Comparison of ENCODE assay signal across 28 mouse cellular contexts in genomic region chr15:82198342-82198741, GRCm38 (mm10). TPM values are rescaled to one million over a fixed set of nuclear protein-coding genes. Genes with fewer than 3 reads are reported as not detected.
DNase-seq lines count a peak whose midpoint lies in the region; ATAC-seq lines count a peak whose summit lies in the region.
"Had no signal": no experiment of that assay in that cellular context is flagged by ENCODE, and none has a peak within 500 bp of the region (broad histone marks: within the 10 kb centered on the region; RNA-seq: fewer than 3 reads in every experiment).

No protein-coding gene starts in this region.

- DNase-seq in liver, embryonic 11.5 days (ENCODE audit: low spot score), result no peak
- no peak for DNase-seq in liver
- no peak for DNase-seq in right cerebral cortex, postnatal 10 days (ENCODE audit: low spot score in 2 of 2)
- DNase-seq in layer of hippocampus, adult 9-11 months, result no peak
- DNase-seq: adrenal gland, adult 2 months; adrenal gland, postnatal 14 days; B cell, adult 2 months; cerebellum, adult 11 months; cerebellum, adult 9-11 months; cerebellum, postnatal 36 days; gastrocnemius, postnatal 10 days; gastrocnemius, postnatal 36 days; heart, adult 11 months had no signal

- no peak overlapping the region for H3K4me3 ChIP-seq in liver, embryonic 11.5 days (ENCODE audit: low read depth, low read length)
- H3K4me3 ChIP-seq: forebrain, embryonic 10.5 days; forebrain, embryonic 13.5 days; hindbrain, embryonic 10.5 days; hindbrain, embryonic 13.5 days had no signal

- no peak overlapping the region for H3K9ac ChIP-seq in liver, embryonic 11.5 days (ENCODE audit: low read depth, low read length)
- H3K9ac ChIP-seq: forebrain, embryonic 13.5 days; hindbrain, embryonic 13.5 days had no signal

- no peak overlapping the region for H3K4me2 ChIP-seq in liver, embryonic 11.5 days
- H3K4me2 ChIP-seq: forebrain, embryonic 13.5 days; heart, embryonic 11.5 days; hindbrain, embryonic 13.5 days had no signal

- H3K27ac ChIP-seq in liver, embryonic 11.5 days (ENCODE audit: low read depth, low read length), result peak overlapping the region; percentile 36; the same call in 1 of the 2 replicates
- H3K27ac ChIP-seq: forebrain, embryonic 10.5 days; forebrain, embryonic 13.5 days; hindbrain, embryonic 10.5 days; hindbrain, embryonic 13.5 days had no signal

- peaks cover 57% of the 10 kb centered on the region for H3K36me3 ChIP-seq in liver, embryonic 11.5 days (ENCODE audit: control insufficient read depth, insufficient read depth, low read length)

- ATAC-seq in liver, embryonic 11.5 days (replicated peaks; ENCODE audit: low FRiP score), result no peak
- peak; percentile 64 for ATAC-seq in granulocyte monocyte progenitor cell, adult 5-6 weeks (replicated peaks; ENCODE audit: poor library complexity, severe bottlenecking)
- ATAC-seq in megakaryocyte progenitor cell, adult 5-6 weeks (replicated peaks; ENCODE audit: poor library complexity), result peak; percentile 62
- ATAC-seq: forebrain, embryonic 13.5 days; forebrain, embryonic 16.5 days; hindbrain, embryonic 16.5 days had no signal

- no peaks in the 10 kb centered on the region for H3K27me3 ChIP-seq in liver, embryonic 11.5 days (replicated peaks; ENCODE audit: control insufficient read depth, insufficient read depth, low read length)
- H3K27me3 ChIP-seq: forebrain, embryonic 13.5 days; hindbrain, embryonic 13.5 days had no signal

- H3K9me3 ChIP-seq in liver, embryonic 11.5 days (ENCODE audit: control insufficient read depth, low read length), result no peaks in the 10 kb centered on the region
- H3K9me3 ChIP-seq: forebrain, embryonic 10.5 days; forebrain, embryonic 13.5 days; hindbrain, embryonic 10.5 days; hindbrain, embryonic 13.5 days had no signal

- no peaks in the 10 kb centered on the region for H3K4me1 ChIP-seq in liver, embryonic 11.5 days (replicated peaks; ENCODE audit: control insufficient read depth, insufficient read depth, low read length)
- H3K4me1 ChIP-seq: forebrain, embryonic 13.5 days; hindbrain, embryonic 13.5 days had no signal

- WGBS in liver, embryonic 11.5 days, result 69% methylated on average over 7 of the region's 7 CpGs

RNA-seq across cellular contexts. Expression of gene Shisa8, which starts 14.3 kb away (rescaled TPM):
- polyA plus RNA-seq in liver, embryonic 11.5 days (2014; fragmentation: Nextera tagmentation; extraction: Ambion mirVana), result 0.12 and 0.73 TPM in 2 replicates
- not detected in 2 replicates for total RNA-seq in granulocyte monocyte progenitor cell, adult 5-6 weeks (2014; fragmentation: Nextera tagmentation)
- not detected in 2 replicates for total RNA-seq in granulocyte monocyte progenitor cell, adult 5-6 weeks (2017)
- total RNA-seq in megakaryocyte progenitor cell, adult 5-6 weeks (2015), result 0.10 and 0.12 TPM in 2 replicates
- total RNA-seq in megakaryocyte progenitor cell, adult 5-6 weeks (2017), result 0.27 and 3.2 TPM in 2 replicates
- total RNA-seq: gastrocnemius, adult 18-20 months; gastrocnemius, postnatal 10 days; gastrocnemius, postnatal 36 days; MEL had no signal

RNA-seq across cellular contexts. Expression of gene Tnfrsf13c, which starts 25.8 kb away (rescaled TPM):
- 0.16 and 0.56 TPM in 2 replicates for polyA plus RNA-seq in liver, embryonic 11.5 days (2014; fragmentation: Nextera tagmentation; extraction: Ambion mirVana)
- total RNA-seq in granulocyte monocyte progenitor cell, adult 5-6 weeks (2014; fragmentation: Nextera tagmentation), result 0.49 TPM in 1 of 2 replicates, not detected in the other
- 0.46 TPM in 1 of 2 replicates, not detected in the other for total RNA-seq in granulocyte monocyte progenitor cell, adult 5-6 weeks (2017)
- total RNA-seq in megakaryocyte progenitor cell, adult 5-6 weeks (2015), result 2.1 and 2.4 TPM in 2 replicates
- total RNA-seq in megakaryocyte progenitor cell, adult 5-6 weeks (2017), result 0.34 and 0.92 TPM in 2 replicates
- total RNA-seq: adrenal gland, adult 2 months; gastrocnemius, adult 18-20 months; gastrocnemius, postnatal 36 days had no signal
- polyA plus RNA-seq: forebrain, embryonic 10.5 days; heart, postnatal 0 days; hindbrain, embryonic 13.5 days had no signal

RNA-seq across cellular contexts. Expression of gene Cenpm, which starts 46.2 kb away (rescaled TPM):
- polyA plus RNA-seq in liver, embryonic 11.5 days (2014; fragmentation: Nextera tagmentation; extraction: Ambion mirVana), result 56.5 and 58.8 TPM in 2 replicates
- 15.1 and 39.8 TPM in 2 replicates for total RNA-seq in granulocyte monocyte progenitor cell, adult 5-6 weeks (2014; fragmentation: Nextera tagmentation)
- total RNA-seq in granulocyte monocyte progenitor cell, adult 5-6 weeks (2017), result 21.9 and 22.0 TPM in 2 replicates
- 32.9 and 42.6 TPM in 2 replicates for total RNA-seq in megakaryocyte progenitor cell, adult 5-6 weeks (2015)
- 16.5 and 24.9 TPM in 2 replicates for total RNA-seq in megakaryocyte progenitor cell, adult 5-6 weeks (2017)
- total RNA-seq: gastrocnemius, adult 18-20 months had no signal

RNA-seq across cellular contexts. Expression of gene Srebf2, which starts 51.4 kb away (rescaled TPM):
- polyA plus RNA-seq in liver, embryonic 11.5 days (2014; fragmentation: Nextera tagmentation; extraction: Ambion mirVana), result 99.7 and 101 TPM in 2 replicates
- total RNA-seq in granulocyte monocyte progenitor cell, adult 5-6 weeks (2014; fragmentation: Nextera tagmentation), result 19.0 and 24.3 TPM in 2 replicates
- total RNA-seq in granulocyte monocyte progenitor cell, adult 5-6 weeks (2017), result 16.5 and 17.5 TPM in 2 replicates
- 24.7 and 28.3 TPM in 2 replicates for total RNA-seq in megakaryocyte progenitor cell, adult 5-6 weeks (2015)
- total RNA-seq in megakaryocyte progenitor cell, adult 5-6 weeks (2017), result 21.0 and 23.7 TPM in 2 replicates

RNA-seq across cellular contexts. Expression of gene 1500009C09Rik, which starts 53.9 kb away (rescaled TPM):
- not detected in 2 replicates for polyA plus RNA-seq in liver, embryonic 11.5 days (2014; fragmentation: Nextera tagmentation; extraction: Ambion mirVana)
- total RNA-seq in granulocyte monocyte progenitor cell, adult 5-6 weeks (2014; fragmentation: Nextera tagmentation), result not detected in 2 replicates
- total RNA-seq in granulocyte monocyte progenitor cell, adult 5-6 weeks (2017), result not detected in 2 replicates
- total RNA-seq in megakaryocyte progenitor cell, adult 5-6 weeks (2015), result not detected in 2 replicates
- not detected in 2 replicates for total RNA-seq in megakaryocyte progenitor cell, adult 5-6 weeks (2017)
- total RNA-seq: gastrocnemius, adult 18-20 months; gastrocnemius, postnatal 10 days; gastrocnemius, postnatal 36 days; heart, adult 8-10 months; heart, postnatal 25 days; MEL had no signal
- polyA plus RNA-seq: forebrain, embryonic 10.5 days; heart, embryonic 11.5 days; heart, embryonic 14.5 days; heart, postnatal 0 days had no signal
